Comparison of ENCODE assay signal across 8 mouse cellular contexts in the genomic region with DNA sequence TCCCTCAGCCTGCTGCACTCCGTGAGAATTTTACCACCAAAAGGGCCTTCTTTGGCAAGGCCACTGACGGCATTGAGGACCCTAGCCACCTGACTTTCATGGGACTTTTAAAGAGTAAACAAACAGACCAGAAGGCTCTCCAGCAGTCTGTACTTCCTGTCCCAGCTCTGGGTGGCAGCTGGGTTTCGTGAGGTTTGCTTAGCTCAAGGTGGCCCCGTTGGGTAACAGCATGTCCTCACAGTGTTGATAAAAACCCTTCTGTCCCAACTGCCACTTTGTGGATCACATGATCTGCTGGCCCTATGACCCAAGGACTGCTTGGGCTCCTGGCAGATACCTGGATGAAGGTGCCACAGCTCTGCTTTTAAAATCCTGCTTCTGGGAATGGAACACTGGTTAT. TPM values are rescaled to one million over a fixed set of nuclear protein-coding genes. Genes with fewer than 3 reads are reported as not detected.
DNase-seq lines count a peak whose midpoint lies in the region; ATAC-seq lines count a peak whose summit lies in the region.
"Had no signal": no experiment of that assay in that cellular context is flagged by ENCODE, and none has a peak within 500 bp of the region (broad histone marks: within the 10 kb centered on the region; RNA-seq: fewer than 3 reads in every experiment).

No protein-coding gene starts in this region.

- no peaks in the 10 kb centered on the region for H3K4me1 ChIP-seq in hindbrain, embryonic 11.5 days (replicated peaks; ENCODE audit: control insufficient read depth, insufficient read depth, low read length)
- H3K4me1 ChIP-seq: neural tube, embryonic 13.5 days had no signal

- no peak overlapping the region for H3K4me2 ChIP-seq in hindbrain, embryonic 11.5 days (replicated peaks; ENCODE audit: low read depth, low read length)
- H3K4me2 ChIP-seq: neural tube, embryonic 13.5 days had no signal

- H3K27ac ChIP-seq in hindbrain, embryonic 11.5 days (ENCODE audit: low read depth, low read length): no peak overlapping the region
- H3K27ac ChIP-seq: neural tube, embryonic 13.5 days had no signal

- H3K9ac ChIP-seq in hindbrain, embryonic 11.5 days (ENCODE audit: low read depth, low read length): no peak overlapping the region
- H3K9ac ChIP-seq: neural tube, embryonic 13.5 days had no signal

- H3K4me3 ChIP-seq in hindbrain, embryonic 11.5 days (ENCODE audit: low read depth, low read length): no peak overlapping the region
- H3K4me3 ChIP-seq: neural tube, embryonic 13.5 days had no signal

- no peaks in the 10 kb centered on the region for H3K9me3 ChIP-seq in hindbrain, embryonic 11.5 days (ENCODE audit: control insufficient read depth, low read length)
- H3K9me3 ChIP-seq: neural tube, embryonic 13.5 days had no signal

- peak; percentile 89 for ATAC-seq in CD4-positive, CD25-positive, alpha-beta regulatory T cell, adult 4 months
- ATAC-seq in common myeloid progenitor, adult 5-6 weeks (replicated peaks; ENCODE audit: low read depth, poor library complexity, severe bottlenecking): peak; percentile 79
- no peak for ATAC-seq in hindbrain, embryonic 11.5 days (ENCODE audit: low FRiP score)

- no peaks in the 10 kb centered on the region for H3K27me3 ChIP-seq in hindbrain, embryonic 11.5 days (ENCODE audit: control insufficient read depth, insufficient read depth, low read length)
- H3K27me3 ChIP-seq: neural tube, embryonic 13.5 days had no signal

- WGBS in hindbrain, embryonic 11.5 days: 72% methylated on average over 4 of the region's 4 CpGs

- peak; percentile 88 to 89 for DNase-seq in lung, adult 18-20 months
- DNase-seq in spleen, postnatal 4 days (ENCODE audit: low spot score in 2 of 2): peak; percentile 56 to 72
- DNase-seq in hindbrain, embryonic 11.5 days (ENCODE audit: low spot score): no peak
- no peak for DNase-seq in layer of hippocampus, adult 11-12 months (ENCODE audit: low spot score)
- DNase-seq in ovary, adult 18-20 months (ENCODE audit: low spot score): no peak

- no peaks in the 10 kb centered on the region for H3K36me3 ChIP-seq in hindbrain, embryonic 11.5 days (ENCODE audit: control insufficient read depth, insufficient read depth, low read length)
- H3K36me3 ChIP-seq: neural tube, embryonic 13.5 days had no signal

RNA-seq across cellular contexts. Expression of gene Slc12a3, which starts 25.6 kb away (rescaled TPM):
- under 1 TPM in 1 of 2 experiments, not detected in 1; 0.19 TPM for polyA plus RNA-seq in CD4-positive, CD25-positive, alpha-beta regulatory T cell, adult 4 months (2017; shearing (Covaris generic))
- total RNA-seq in common myeloid progenitor, adult 5-6 weeks (2017): 0.49 TPM in 1 of 2 replicates, not detected in the other
- polyA plus RNA-seq in hindbrain, embryonic 11.5 days (2014; fragmentation: Nextera tagmentation; extraction: Ambion mirVana): 0.06 TPM in 1 of 2 replicates, not detected in the other

RNA-seq across cellular contexts. Expression of gene Herpud1, which starts 31.7 kb away (rescaled TPM):
- polyA plus RNA-seq in CD4-positive, CD25-positive, alpha-beta regulatory T cell, adult 4 months (2017; shearing (Covaris generic)): 100 to 1,000 TPM; 177 to 183 TPM
- 71.4 and 79.8 TPM in 2 replicates for total RNA-seq in common myeloid progenitor, adult 5-6 weeks (2017)
- 60.8 and 61.0 TPM in 2 replicates for polyA plus RNA-seq in hindbrain, embryonic 11.5 days (2014; fragmentation: Nextera tagmentation; extraction: Ambion mirVana)

Comparison
In these comparisons a context has a peak if more than half of its experiments do, and no peak if none do; other contexts are left out.
1. DNase-seq: peak in lung, adult 18-20 months (2 of 2) and spleen, postnatal 4 days (2 of 2); none in hindbrain, embryonic 11.5 days (single experiment), layer of hippocampus, adult 11-12 months (single experiment) and ovary, adult 18-20 months (single experiment).